Mouse (Mus musculus): ENCODE measurements around the gene Rps11. TPM values are rescaled to one million over a fixed set of nuclear protein-coding genes. Genes with fewer than 3 reads are reported as not detected.
A peak's percentile ranks its signal among the peaks of the same experiment; 100 is the strongest.

Rps11 gene
- polyA plus RNA-seq, 1 experiment from 2014 or later = 1,701 TPM

DNA sequence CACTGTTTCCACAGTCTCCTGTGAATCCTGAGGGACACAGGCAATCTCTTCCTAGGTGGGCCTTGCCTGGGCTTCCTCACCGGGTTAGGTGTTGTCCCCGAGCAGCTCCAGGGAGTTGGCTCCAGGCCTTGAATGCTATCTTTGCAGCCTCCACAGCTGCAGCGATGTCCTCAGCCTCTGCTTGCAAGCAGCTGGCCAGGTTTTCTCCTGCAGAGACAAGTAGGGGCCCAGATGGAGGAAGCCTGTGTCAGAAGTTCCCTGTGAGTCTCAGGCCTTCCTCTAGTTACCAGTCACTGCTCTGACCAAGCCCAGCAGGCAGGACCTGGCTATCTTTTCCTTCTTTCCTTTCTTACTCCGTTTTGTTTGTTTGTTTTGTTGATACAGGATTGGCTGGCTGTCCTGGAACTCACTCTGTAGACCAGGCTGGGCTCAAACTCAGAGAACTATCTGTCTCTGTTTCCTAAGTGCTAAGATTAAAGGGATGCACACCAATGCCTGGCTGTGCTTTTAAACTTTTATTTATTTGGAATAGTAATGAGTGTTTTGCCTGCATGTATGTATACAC lies 24.4 kb upstream of the Rps11 start:
- no peak for ATAC-seq
- peak overlapping the region; percentile 8 for H3K27ac ChIP-seq (ENCODE audit: low read length)

GRCm38 (mm10) chr7:45147899-45148298 lies 23.7 kb upstream of the Rps11 start:
- 72% methylated on average over 11 of the region's 11 CpGs for WGBS
- no peak overlapping the region for H3K9ac ChIP-seq (ENCODE audit: low read depth, low read length)

More for the DNA sequence above, 24.4 kb upstream of the Rps11 start:
- H3K9me3 ChIP-seq (ENCODE audit: control insufficient read depth, low read length) = no peaks in the 10 kb centered on the region
- H3K9ac ChIP-seq (ENCODE audit: low read depth, low read length) = peak overlapping the region; percentile 12; the same call in 1 of the 2 replicates
- H3K4me1 ChIP-seq (ENCODE audit: control insufficient read depth, insufficient read depth, low read length) = peaks cover 26% of the 10 kb centered on the region; the same call in 1 of the 2 replicates
- no peak overlapping the region for H3K4me2 ChIP-seq (ENCODE audit: low read depth, low read length)
- no peaks in the 10 kb centered on the region for H3K27me3 ChIP-seq (replicated peaks; ENCODE audit: control insufficient read depth, insufficient read depth, low read length)
- 53% methylated on average over 4 of the region's 4 CpGs for WGBS
- H3K4me3 ChIP-seq (ENCODE audit: low read length) = no peak overlapping the region
- H3K36me3 ChIP-seq (ENCODE audit: control insufficient read depth, insufficient read depth, low read length) = peaks cover 11% of the 10 kb centered on the region; the same call in 1 of the 2 replicates

DNA sequence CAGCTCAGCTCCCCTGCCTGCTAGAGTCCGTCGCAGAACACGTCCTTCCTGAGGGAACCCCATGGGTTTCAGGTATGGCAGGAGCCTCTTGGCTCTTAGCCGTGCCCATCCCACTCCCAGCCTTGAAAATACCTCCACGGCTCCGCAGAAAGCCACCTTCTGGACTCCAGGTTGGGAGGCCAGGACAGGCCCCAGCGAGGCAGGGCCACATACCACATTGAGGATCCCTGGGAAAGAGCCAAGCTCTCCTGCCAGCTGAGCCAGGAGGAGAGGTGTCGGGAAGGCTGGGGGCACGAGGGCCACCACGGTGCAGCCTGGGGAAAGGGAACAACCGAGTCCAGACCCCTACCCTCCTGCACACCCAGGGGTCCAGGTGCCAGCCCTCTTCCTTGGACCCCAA lies 23.0 kb upstream of the Rps11 start:
- no peak overlapping the region for H3K4me3 ChIP-seq (ENCODE audit: low read length)
- no peak overlapping the region for H3K27ac ChIP-seq (ENCODE audit: low read length)
- no peak overlapping the region for H3K4me2 ChIP-seq (ENCODE audit: low read depth, low read length)
- ATAC-seq = no peak
- WGBS = 95% methylated on average over 11 of the region's 11 CpGs
- H3K36me3 ChIP-seq (ENCODE audit: control insufficient read depth, insufficient read depth, low read length) = peaks cover 16% of the 10 kb centered on the region; the same call in 1 of the 2 replicates
- H3K9ac ChIP-seq (ENCODE audit: low read depth, low read length) = no peak overlapping the region
- peaks cover 21% of the 10 kb centered on the region; the same call in 1 of the 2 replicates for H3K4me1 ChIP-seq (ENCODE audit: control insufficient read depth, insufficient read depth, low read length)
- H3K27me3 ChIP-seq (replicated peaks; ENCODE audit: control insufficient read depth, insufficient read depth, low read length) = no peaks in the 10 kb centered on the region
- no peaks in the 10 kb centered on the region for H3K9me3 ChIP-seq (ENCODE audit: control insufficient read depth, low read length)

More at GRCm38 (mm10) chr7:45147899-45148298, 23.7 kb upstream of the Rps11 start:
- no peaks in the 10 kb centered on the region for H3K9me3 ChIP-seq (ENCODE audit: control insufficient read depth, low read length)
- H3K27ac ChIP-seq (ENCODE audit: low read length) = no peak overlapping the region
- H3K4me2 ChIP-seq (ENCODE audit: low read depth, low read length) = no peak overlapping the region
- H3K4me1 ChIP-seq (ENCODE audit: control insufficient read depth, insufficient read depth, low read length) = peaks cover 21% of the 10 kb centered on the region; the same call in 1 of the 2 replicates
- ATAC-seq = no peak
- no peaks in the 10 kb centered on the region for H3K27me3 ChIP-seq (replicated peaks; ENCODE audit: control insufficient read depth, insufficient read depth, low read length)
- no peak overlapping the region for H3K4me3 ChIP-seq (ENCODE audit: low read length)
- H3K36me3 ChIP-seq (ENCODE audit: control insufficient read depth, insufficient read depth, low read length) = peaks cover 15% of the 10 kb centered on the region; the same call in 1 of the 2 replicates

GRCm38 (mm10) chr7:45145460-45145859 lies 21.2 kb upstream of the Rps11 start:
- ATAC-seq = no peak
- Histone ChIP-seq H3K4me1 (ENCODE audit: control insufficient read depth, insufficient read depth, low read length) (peaks cover 18% of the 10 kb centered on the region; the same call in 1 of the 2 replicates), H3K27ac (ENCODE audit: low read length) (no peak overlapping the region), H3K27me3 (replicated peaks; ENCODE audit: control insufficient read depth, insufficient read depth, low read length) (no peaks in the 10 kb centered on the region), H3K9ac (ENCODE audit: low read depth, low read length) (no peak overlapping the region), H3K36me3 (ENCODE audit: control insufficient read depth, insufficient read depth, low read length) (peaks cover 16% of the 10 kb centered on the region), H3K4me3 (ENCODE audit: low read length) (no peak overlapping the region), H3K9me3 (ENCODE audit: control insufficient read depth, low read length) (no peaks in the 10 kb centered on the region), H3K4me2 (ENCODE audit: low read depth, low read length) (no peak overlapping the region)
- WGBS = 95% methylated on average over 8 of the region's 8 CpGs

- Histone ChIP-seq H3K4me1 (ENCODE audit: control insufficient read depth, insufficient read depth, low read length) (peaks cover 13% of the 10 kb centered on the region; the same call in 1 of the 2 replicates), H3K4me3 (ENCODE audit: low read length) (no peak overlapping the region), H3K9me3 (ENCODE audit: control insufficient read depth, low read length) (no peaks in the 10 kb centered on the region), H3K4me2 (ENCODE audit: low read depth, low read length) (no peak overlapping the region), H3K27ac (ENCODE audit: low read length) (no peak overlapping the region), H3K36me3 (ENCODE audit: control insufficient read depth, insufficient read depth, low read length) (peaks cover 16% of the 10 kb centered on the region), H3K9ac (ENCODE audit: low read depth, low read length) (no peak overlapping the region), H3K27me3 (replicated peaks; ENCODE audit: control insufficient read depth, insufficient read depth, low read length) (no peaks in the 10 kb centered on the region)
- 88% methylated on average over 13 of the region's 13 CpGs for WGBS
- ATAC-seq = no peak
Observed at GRCm38 (mm10) chr7:45144368-45145174, 20.3 kb upstream of the Rps11 start.

- 87% methylated on average over 5 of the region's 5 CpGs for WGBS
- no peaks in the 10 kb centered on the region for H3K9me3 ChIP-seq (ENCODE audit: control insufficient read depth, low read length)
- peaks cover 16% of the 10 kb centered on the region for H3K36me3 ChIP-seq (ENCODE audit: control insufficient read depth, insufficient read depth, low read length)
- H3K27me3 ChIP-seq (replicated peaks; ENCODE audit: control insufficient read depth, insufficient read depth, low read length) = no peaks in the 10 kb centered on the region
- H3K9ac ChIP-seq (ENCODE audit: low read depth, low read length) = no peak overlapping the region
- no peak overlapping the region for H3K4me3 ChIP-seq (ENCODE audit: low read length)
- no peak overlapping the region for H3K27ac ChIP-seq (ENCODE audit: low read length)
- ATAC-seq = no peak
- no peaks in the 10 kb centered on the region for H3K4me1 ChIP-seq (ENCODE audit: control insufficient read depth, insufficient read depth, low read length)
- no peak overlapping the region for H3K4me2 ChIP-seq (ENCODE audit: low read depth, low read length)
Observed at GRCm38 (mm10) chr7:45141914-45142313, 17.7 kb upstream of the Rps11 start.

DNA sequence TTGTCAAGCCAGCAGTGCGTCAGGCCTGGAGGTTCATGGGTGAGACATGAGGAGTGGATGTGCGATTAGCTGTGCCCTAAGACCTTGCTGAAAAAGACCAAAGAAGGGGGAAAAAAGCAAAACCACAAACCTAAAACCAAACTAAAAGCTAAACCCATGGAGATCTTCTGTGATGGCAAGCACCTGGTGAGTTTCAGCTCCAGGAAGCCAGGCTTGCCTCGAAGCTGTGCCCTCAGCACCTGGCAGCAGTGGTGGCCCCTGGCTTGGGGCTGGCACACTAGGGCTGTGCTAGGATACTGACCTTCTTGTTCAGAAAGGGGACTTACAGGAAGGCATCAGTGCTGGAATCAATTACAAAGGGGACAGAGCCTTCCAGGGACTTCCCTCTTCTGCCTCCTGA lies 17.1 kb upstream of the Rps11 start:
- no peak overlapping the region for H3K27ac ChIP-seq (ENCODE audit: low read length)
- no peaks in the 10 kb centered on the region for H3K4me1 ChIP-seq (ENCODE audit: control insufficient read depth, insufficient read depth, low read length)
- no peak overlapping the region for H3K4me3 ChIP-seq (ENCODE audit: low read length)
- no peak overlapping the region for H3K4me2 ChIP-seq (ENCODE audit: low read depth, low read length)
- H3K36me3 ChIP-seq (ENCODE audit: control insufficient read depth, insufficient read depth, low read length) = peaks cover 16% of the 10 kb centered on the region
- ATAC-seq = no peak
- H3K27me3 ChIP-seq (replicated peaks; ENCODE audit: control insufficient read depth, insufficient read depth, low read length) = no peaks in the 10 kb centered on the region
- H3K9me3 ChIP-seq (ENCODE audit: control insufficient read depth, low read length) = no peaks in the 10 kb centered on the region
- no peak overlapping the region for H3K9ac ChIP-seq (ENCODE audit: low read depth, low read length)
- 85% methylated on average over 3 of the region's 3 CpGs for WGBS

DNA sequence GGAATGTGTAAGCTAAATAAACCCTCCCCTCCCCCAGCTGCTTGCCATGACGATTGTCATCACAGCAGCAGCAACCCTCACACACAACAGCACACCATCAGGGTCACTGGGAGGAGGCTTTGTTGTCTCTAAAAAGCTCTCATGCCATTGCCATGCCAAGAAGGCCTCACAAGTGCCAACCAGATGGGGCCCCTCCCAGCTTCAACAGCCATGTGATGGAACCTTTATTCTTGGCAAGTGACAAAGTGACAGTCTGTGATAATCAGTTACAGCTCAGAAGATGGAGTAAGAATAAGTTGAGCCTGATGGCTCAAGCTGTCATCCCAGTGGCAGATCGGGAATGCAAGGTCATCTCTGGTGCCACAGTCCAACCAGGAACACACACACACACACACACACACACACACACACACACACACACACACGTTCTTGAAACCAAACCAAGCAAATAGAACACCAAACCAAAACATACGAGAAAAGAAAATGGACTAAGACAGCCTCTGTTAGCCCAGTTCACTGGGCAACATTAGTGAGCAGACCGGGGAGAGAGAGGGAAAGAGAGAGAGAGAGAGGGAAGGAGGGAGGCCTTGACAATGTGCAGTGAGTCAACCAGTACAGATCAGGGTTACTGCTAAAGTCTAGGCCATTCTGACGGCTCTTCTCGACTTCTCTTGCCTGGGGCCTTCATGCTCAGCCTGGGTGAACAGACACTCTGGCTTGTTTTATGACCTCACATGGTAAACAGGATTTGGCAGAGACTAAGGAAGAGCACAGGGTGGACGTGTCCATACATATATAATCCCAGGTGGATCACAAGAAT lies 15.9 kb upstream of the Rps11 start:
- 70% methylated on average over 8 of the region's 8 CpGs for WGBS
- no peaks in the 10 kb centered on the region for H3K9me3 ChIP-seq (ENCODE audit: control insufficient read depth, low read length)

GRCm38 (mm10) chr7:45138403-45138802 lies 14.2 kb upstream of the Rps11 start:
- Histone ChIP-seq H3K27me3 (replicated peaks; ENCODE audit: control insufficient read depth, insufficient read depth, low read length) (no peaks in the 10 kb centered on the region), H3K9ac (ENCODE audit: low read depth, low read length) (no peak overlapping the region), H3K27ac (ENCODE audit: low read length) (no peak overlapping the region), H3K4me1 (ENCODE audit: control insufficient read depth, insufficient read depth, low read length) (peaks cover 3% of the 10 kb centered on the region; the same call in 1 of the 2 replicates), H3K4me3 (ENCODE audit: low read length) (no peak overlapping the region), H3K4me2 (ENCODE audit: low read depth, low read length) (no peak overlapping the region), H3K36me3 (ENCODE audit: control insufficient read depth, insufficient read depth, low read length) (peaks cover 6% of the 10 kb centered on the region), H3K9me3 (ENCODE audit: control insufficient read depth, low read length) (peaks cover under 1% of the 10 kb centered on the region; the same call in 1 of the 2 replicates)
- 92% methylated on average over 1 of the region's 1 CpGs for WGBS
- no peak for ATAC-seq

More for the DNA sequence above, 15.9 kb upstream of the Rps11 start:
- Histone ChIP-seq H3K9ac (ENCODE audit: low read depth, low read length) (no peak overlapping the region), H3K4me3 (ENCODE audit: low read length) (no peak overlapping the region), H3K4me1 (ENCODE audit: control insufficient read depth, insufficient read depth, low read length) (no peaks in the 10 kb centered on the region; the same call in 1 of the 2 replicates), H3K36me3 (ENCODE audit: control insufficient read depth, insufficient read depth, low read length) (peaks cover 14% of the 10 kb centered on the region), H3K27ac (ENCODE audit: low read length) (no peak overlapping the region), H3K27me3 (replicated peaks; ENCODE audit: control insufficient read depth, insufficient read depth, low read length) (no peaks in the 10 kb centered on the region), H3K4me2 (ENCODE audit: low read depth, low read length) (no peak overlapping the region)
- ATAC-seq = no peak
